Mouse (Mus musculus) gonadal fat pad, adult 2 months (tissue): ENCODE results near the gene Mboat7. TPM values are rescaled to one million over a fixed set of nuclear protein-coding genes. Genes with fewer than 3 reads are reported as not detected.
A peak's percentile ranks its signal among the peaks of the same experiment; 100 is the strongest.

Source experiments
- DNase-seq: peaks from one replicate; pipeline ENCODE4 v3.0.0-alpha.2; 2012; ENCODE audit warnings: low read depth
- polyA plus RNA-seq: library from polyadenylated mRNA; depleted of rRNA; stranded (reverse); fragments of >200 nt; gene quantifications from 2 replicates; pipeline ENCODE4 v1.2.3, GENCODE M21; 2012

Mboat7 gene
- polyA plus RNA-seq, 1 experiment, result 43.9 TPM

GRCm38 (mm10) chr7:3693809-3694075 lies 419 bp upstream of the Mboat7 start:
- DNase-seq, result no peak

- DNase-seq, result no peak
Observed at GRCm38 (mm10) chr7:3692382-3692986, 839 bp downstream of the Mboat7 start, which contains the start of gene Tsen34. Gene Tsen34, plus strand, starts transcription at chr7:3692863.

- no peak for DNase-seq
Observed at GRCm38 (mm10) chr7:3691919-3692318, 1.4 kb downstream of the Mboat7 start.

GRCm38 (mm10) chr7:3685400-3686187 lies 7.7 kb downstream of the Mboat7 start:
- no peak for DNase-seq

- no peak for DNase-seq
Observed at GRCm38 (mm10) chr7:3684698-3685097, 8.6 kb downstream of the Mboat7 start.

GRCm38 (mm10) chr7:3683908-3684550 lies 9.3 kb downstream of the Mboat7 start:
- no peak for DNase-seq

- DNase-seq, result no peak
Observed at GRCm38 (mm10) chr7:3677342-3677741, 16.0 kb downstream of the Mboat7 start, which contains the start of gene Tmc4. Gene Tmc4, minus strand, starts transcription at chr7:3677553.

GRCm38 (mm10) chr7:3676371-3676770 lies 17.0 kb downstream of the Mboat7 start:
- no peak for DNase-seq

- no peak for DNase-seq
Observed at GRCm38 (mm10) chr7:3675228-3675548, 18.1 kb downstream of the Mboat7 start.

GRCm38 (mm10) chr7:3674507-3675227 lies 18.7 kb downstream of the Mboat7 start:
- no peak for DNase-seq

- no peak for DNase-seq
Observed at GRCm38 (mm10) chr7:3666921-3667391, 26.4 kb downstream of the Mboat7 start.

GRCm38 (mm10) chr7:3665215-3666114 lies 27.9 kb downstream of the Mboat7 start, which contains the start of gene Leng1:
Gene Leng1, minus strand, starts transcription at chr7:3665840.
- peak; percentile 93 for DNase-seq

- DNase-seq, result no peak
Observed at GRCm38 (mm10) chr7:3664524-3665214, 28.7 kb downstream of the Mboat7 start.

GRCm38 (mm10) chr7:3658578-3658977 lies 34.7 kb downstream of the Mboat7 start:
- DNase-seq, result no peak

GRCm38 (mm10) chr7:3656966-3657365 lies 36.4 kb downstream of the Mboat7 start:
- DNase-seq, result no peak

- DNase-seq, result no peak
Observed at GRCm38 (mm10) chr7:3646641-3647040, 46.7 kb downstream of the Mboat7 start.

GRCm38 (mm10) chr7:3646188-3646587 lies 47.1 kb downstream of the Mboat7 start:
- no peak for DNase-seq

- no peak for DNase-seq
Observed at GRCm38 (mm10) chr7:3645488-3646025, 47.8 kb downstream of the Mboat7 start.

GRCm38 (mm10) chr7:3644672-3645487 lies 48.4 kb downstream of the Mboat7 start, which contains the start of gene Cnot3:
Gene Cnot3, plus strand, starts transcription at chr7:3645268.
- DNase-seq, result peak; percentile 98
